Mouse (Mus musculus): ENCODE data around the gene Magel2. TPM values are rescaled to one million over a fixed set of nuclear protein-coding genes. Genes with fewer than 3 reads are reported as not detected.
A peak's percentile ranks its signal among the peaks of the same experiment; 100 is the strongest.

Gene Magel2
- polyA plus RNA-seq, 1 experiment from 2014 or later = 0.09 TPM

GRCm38 (mm10) chr7:62365039-62365636 is 11.7 kb upstream of the Magel2 start:
- WGBS = 39% methylated on average over 7 of the region's 7 CpGs
- DNase-seq (ENCODE audit: low spot score) (no peak), ATAC-seq (replicated peaks; ENCODE audit: low FRiP score, low read depth) (no peak)

GRCm38 (mm10) chr7:62366730-62367129 is 10.1 kb upstream of the Magel2 start:
- Histone ChIP-seq H3K27me3 (ENCODE audit: insufficient read depth, low read length) (no peaks in the 10 kb centered on the region), H3K4me2 (ENCODE audit: low read length) (no peak overlapping the region)
- no peak for ATAC-seq (replicated peaks; ENCODE audit: low FRiP score, low read depth)

More at GRCm38 (mm10) chr7:62365039-62365636, 11.7 kb upstream of the Magel2 start:
- Histone ChIP-seq H3K4me2 (ENCODE audit: low read length) (no peak overlapping the region), H3K9me3 (replicated peaks; ENCODE audit: low read length) (no peaks in the 10 kb centered on the region; the same call in 1 of the 2 replicates), H3K36me3 (ENCODE audit: insufficient read depth, low read length) (no peaks in the 10 kb centered on the region), H3K27me3 (ENCODE audit: insufficient read depth, low read length) (no peaks in the 10 kb centered on the region), H3K27ac (no peak overlapping the region), H3K9ac (ENCODE audit: low read depth, low read length) (no peak overlapping the region), H3K4me3 (replicated peaks; ENCODE audit: low read depth, low read length) (no peak overlapping the region), H3K4me1 (replicated peaks; ENCODE audit: insufficient read depth, low read length) (no peaks in the 10 kb centered on the region)
- no peak for TF ChIP-seq CTCF (IDR thresholded peaks at IDR 0.05; ENCODE audit: low read depth)

GRCm38 (mm10) chr7:62375658-62376057 is 1.2 kb upstream of the Magel2 start:
- Histone ChIP-seq H3K9me3 (replicated peaks; ENCODE audit: low read length) (no peaks in the 10 kb centered on the region), H3K27me3 (ENCODE audit: insufficient read depth, low read length) (no peaks in the 10 kb centered on the region), H3K36me3 (ENCODE audit: insufficient read depth, low read length) (no peaks in the 10 kb centered on the region), H3K27ac (no peak overlapping the region), H3K4me2 (ENCODE audit: low read length) (no peak overlapping the region), H3K4me3 (replicated peaks; ENCODE audit: low read depth, low read length) (no peak overlapping the region), H3K4me1 (replicated peaks; ENCODE audit: insufficient read depth, low read length) (no peaks in the 10 kb centered on the region), H3K9ac (ENCODE audit: low read depth, low read length) (no peak overlapping the region)
- DNase-seq (ENCODE audit: low spot score) (peak; percentile 18), ATAC-seq (replicated peaks; ENCODE audit: low FRiP score, low read depth) (no peak)
- peak; percentile 65 for TF ChIP-seq CTCF (IDR thresholded peaks at IDR 0.05; ENCODE audit: low read depth)
- 31% methylated on average over 4 of the region's 4 CpGs for WGBS

More at GRCm38 (mm10) chr7:62366730-62367129, 10.1 kb upstream of the Magel2 start:
- Histone ChIP-seq H3K4me1 (replicated peaks; ENCODE audit: insufficient read depth, low read length) (no peaks in the 10 kb centered on the region), H3K9me3 (replicated peaks; ENCODE audit: low read length) (no peaks in the 10 kb centered on the region; the same call in 1 of the 2 replicates), H3K9ac (ENCODE audit: low read depth, low read length) (no peak overlapping the region), H3K27ac (no peak overlapping the region), H3K4me3 (replicated peaks; ENCODE audit: low read depth, low read length) (no peak overlapping the region), H3K36me3 (ENCODE audit: insufficient read depth, low read length) (no peaks in the 10 kb centered on the region)
- WGBS = 78% methylated on average over 8 of the region's 8 CpGs
- no peak for TF ChIP-seq CTCF (IDR thresholded peaks at IDR 0.05; ENCODE audit: low read depth)
- no peak for DNase-seq (ENCODE audit: low spot score)

- Histone ChIP-seq H3K4me1 (replicated peaks; ENCODE audit: insufficient read depth, low read length) (no peaks in the 10 kb centered on the region), H3K4me3 (replicated peaks; ENCODE audit: low read depth, low read length) (peak overlapping the region; percentile 30), H3K9ac (ENCODE audit: low read depth, low read length) (no peak overlapping the region), H3K27me3 (ENCODE audit: insufficient read depth, low read length) (no peaks in the 10 kb centered on the region), H3K36me3 (ENCODE audit: insufficient read depth, low read length) (no peaks in the 10 kb centered on the region), H3K9me3 (replicated peaks; ENCODE audit: low read length) (no peaks in the 10 kb centered on the region), H3K4me2 (ENCODE audit: low read length) (peak overlapping the region; percentile 55), H3K27ac (no peak overlapping the region)
- WGBS = 32% methylated on average over 14 of the region's 14 CpGs
- DNase-seq (ENCODE audit: low spot score) (no peak), ATAC-seq (replicated peaks; ENCODE audit: low FRiP score, low read depth) (no peak; the same call in 1 of the 2 replicates)
- TF ChIP-seq CTCF (IDR thresholded peaks at IDR 0.05; ENCODE audit: low read depth) = no peak
Observed at GRCm38 (mm10) chr7:62377313-62377712, 503 bp downstream of the Magel2 start.

- Histone ChIP-seq H3K27me3 (ENCODE audit: insufficient read depth, low read length) (no peaks in the 10 kb centered on the region), H3K36me3 (ENCODE audit: insufficient read depth, low read length) (no peaks in the 10 kb centered on the region), H3K4me3 (replicated peaks; ENCODE audit: low read depth, low read length) (no peak overlapping the region), H3K4me1 (replicated peaks; ENCODE audit: insufficient read depth, low read length) (no peaks in the 10 kb centered on the region), H3K27ac (no peak overlapping the region), H3K9ac (ENCODE audit: low read depth, low read length) (no peak overlapping the region), H3K9me3 (replicated peaks; ENCODE audit: low read length) (no peaks in the 10 kb centered on the region), H3K4me2 (ENCODE audit: low read length) (no peak overlapping the region)
- TF ChIP-seq CTCF (IDR thresholded peaks at IDR 0.05; ENCODE audit: low read depth) = no peak
- ATAC-seq (replicated peaks; ENCODE audit: low FRiP score, low read depth) (no peak; the same call in 1 of the 2 replicates), DNase-seq (ENCODE audit: low spot score) (no peak)
- WGBS = 84% methylated on average over 9 of the region's 9 CpGs
Observed at GRCm38 (mm10) chr7:62378529-62378928, 1.7 kb downstream of the Magel2 start.

GRCm38 (mm10) chr7:62382391-62382790 is 5.6 kb downstream of the Magel2 start:
- Histone ChIP-seq H3K4me3 (replicated peaks; ENCODE audit: low read depth, low read length) (no peak overlapping the region), H3K27ac (no peak overlapping the region), H3K9me3 (replicated peaks; ENCODE audit: low read length) (no peaks in the 10 kb centered on the region), H3K27me3 (ENCODE audit: insufficient read depth, low read length) (no peaks in the 10 kb centered on the region), H3K4me2 (ENCODE audit: low read length) (no peak overlapping the region), H3K36me3 (ENCODE audit: insufficient read depth, low read length) (no peaks in the 10 kb centered on the region), H3K9ac (ENCODE audit: low read depth, low read length) (no peak overlapping the region), H3K4me1 (replicated peaks; ENCODE audit: insufficient read depth, low read length) (no peaks in the 10 kb centered on the region)
- WGBS = 6% methylated on average over 2 of the region's 2 CpGs
- TF ChIP-seq CTCF (IDR thresholded peaks at IDR 0.05; ENCODE audit: low read depth) = peak; percentile 73
- ATAC-seq (replicated peaks; ENCODE audit: low FRiP score, low read depth) (no peak), DNase-seq (ENCODE audit: low spot score) (peak; percentile 55)

Data from kidney, postnatal 0 days (tissue).